Mouse (Mus musculus) embryonic fibroblast, embryonic 13.5 days (primary cell): Measurements from ENCODE around the gene Dennd1a.

Experiments
- CTCF ChIP-seq: IDR thresholded peaks from 2 replicates; pipeline ENCODE4 v1.5.1; 2011; ENCODE audit warnings: mild to moderate bottlenecking, control low read depth, low read length, moderate library complexity, borderline replicate concordance; ENCODE audit not compliant: insufficient read depth
- POLR2A ChIP-seq: IDR thresholded peaks from 2 replicates; pipeline ENCODE4 v1.6.1; 2011; ENCODE audit warnings: low read depth, mild to moderate bottlenecking, control low read depth, low read length, moderate library complexity

GRCm38 (mm10) chr2:37823826-37824225, 463.4 kb downstream of the Dennd1a start:
- TF ChIP-seq POLR2A = no peak
- TF ChIP-seq CTCF = no peak
